Mouse (Mus musculus) forebrain, embryonic 14.5 days (tissue): Measurements from ENCODE around the gene Exoc4. TPM values are rescaled to one million over a fixed set of nuclear protein-coding genes. Genes with fewer than 3 reads are reported as not detected.

Source experiments
- ATAC-seq: fragments of 200-750 bp; cut with Nextera tagmentation; 2 replicates; pipeline ENCODE4 v1.8.0; 2017; ENCODE audit warnings: mild to moderate bottlenecking, moderate library complexity
- DNase-seq: peaks from one replicate; pipeline ENCODE4 v3.0.0-alpha.2; 2015; ENCODE audit warnings: low spot score
- H3K27ac ChIP-seq: fragments of 300-500 bp; sonication (generic); 2 replicates; pipeline ENCODE4 v1.5.1; 2014; ENCODE audit warnings: low read depth, mild to moderate bottlenecking, control low read depth, low read length, moderate library complexity
- H3K27me3 ChIP-seq: fragments of 300-500 bp; sonication (generic); replicated peaks from 2 replicates; pipeline ENCODE4 v1.6.1; 2014; ENCODE audit warnings: low read length, control low read depth, mixed read lengths; ENCODE audit not compliant: control insufficient read depth, insufficient read depth
- H3K36me3 ChIP-seq: fragments of 300-500 bp; sonication (generic); 2 replicates; pipeline ENCODE4 v1.6.1; 2014; ENCODE audit warnings: low read length, control low read depth; ENCODE audit not compliant: control insufficient read depth, insufficient read depth
- H3K4me1 ChIP-seq: fragments of 300-500 bp; sonication (generic); 2 replicates; pipeline ENCODE4 v1.6.1; 2014; ENCODE audit warnings: antibody characterized with exemption, low read length, control low read depth; ENCODE audit not compliant: control insufficient read depth, insufficient read depth
- H3K4me2 ChIP-seq: fragments of 300-500 bp; sonication (generic); 2 replicates; pipeline ENCODE4 v1.6.1; 2014; ENCODE audit warnings: mild to moderate bottlenecking, control low read depth, low read length
- H3K4me3 ChIP-seq: fragments of 300-500 bp; sonication (generic); 2 replicates; pipeline ENCODE4 v1.5.1; 2014; ENCODE audit warnings: low read depth, low read length, control low read depth
- H3K9ac ChIP-seq: fragments of 300-500 bp; sonication (generic); 2 replicates; pipeline ENCODE4 v1.6.1; 2014; ENCODE audit warnings: mild to moderate bottlenecking, low read length, control low read depth, moderate library complexity
- H3K9me3 ChIP-seq: fragments of 300-500 bp; sonication (generic); replicated peaks from 2 replicates; pipeline ENCODE4 v1.6.1; 2016; ENCODE audit warnings: low read length, control low read depth, mixed read lengths; ENCODE audit not compliant: control insufficient read depth
- WGBS: fragments of 180-500 bp; shearing (Covaris S2); extraction: QIAGEN DNeasy Blood & Tissue Kit; methylation state at CpG from one replicate; pipeline ENCODE4 v1.1.7; 2014; 5-methylcytosine and 5-hydroxymethylcytosine counted together
- polyA plus RNA-seq: library from polyadenylated mRNA; unstranded; fragments of >200 nt; fragmentation: Nextera tagmentation; extraction: Ambion mirVana; gene quantifications from 2 replicates; pipeline ENCODE4 v1.2.1, GENCODE M21; 2014

Gene Exoc4
- polyA plus RNA-seq, 1 experiment from 2014 or later: 35.8 TPM

DNA sequence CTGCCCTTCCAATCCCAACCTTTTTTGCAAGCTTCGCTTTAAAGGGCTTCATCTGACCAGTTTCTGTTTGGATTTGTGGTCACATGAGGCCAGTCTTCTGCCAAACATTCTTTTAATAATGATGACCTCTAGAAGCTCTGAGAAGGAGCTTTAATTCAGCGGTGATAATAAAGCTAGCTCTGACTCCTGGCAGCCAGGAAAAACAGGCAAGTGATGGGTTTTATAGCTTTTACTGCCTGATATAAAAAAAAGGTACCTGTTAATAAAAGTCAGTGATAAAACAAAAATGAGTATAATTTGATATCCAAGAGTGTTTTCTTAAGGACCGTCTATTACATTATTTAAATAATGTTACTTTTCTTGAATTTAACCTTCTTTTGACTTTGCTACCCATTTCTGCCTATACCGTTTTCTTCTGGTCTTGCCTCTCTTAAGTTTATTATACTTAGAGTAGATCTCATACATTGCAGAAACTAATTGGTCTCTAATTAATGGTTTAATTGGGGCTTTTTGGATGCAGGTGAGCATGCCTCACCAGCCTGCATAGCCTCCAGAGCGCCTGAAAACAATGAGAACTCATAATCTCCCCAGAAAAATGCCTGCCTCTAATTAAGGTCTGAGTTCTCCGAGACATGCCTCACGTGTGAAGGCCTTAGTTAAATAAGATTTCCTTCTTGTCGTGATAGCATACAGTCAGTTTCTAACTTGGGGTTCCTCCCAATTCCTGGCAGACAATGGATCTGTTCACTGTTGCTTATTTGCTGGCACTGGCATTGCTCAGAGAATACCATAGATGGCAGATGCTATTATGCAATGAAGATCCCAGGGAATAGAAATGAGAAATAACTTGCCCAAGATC is 681.4 kb downstream of the Exoc4 start:
- H3K27me3 ChIP-seq: no peaks in the 10 kb centered on the region
- no peaks in the 10 kb centered on the region for H3K9me3 ChIP-seq
- ATAC-seq (peak; percentile 63), DNase-seq (peak; percentile 77)
- peak overlapping the region; percentile 65 for H3K27ac ChIP-seq
- 0 out of 2 replicates have a peak overlapping the region, but pooled peaks have one; percentile 16 for H3K4me2 ChIP-seq
- H3K36me3 ChIP-seq: no peaks in the 10 kb centered on the region
- H3K9ac ChIP-seq: 0 out of 2 replicates have a peak overlapping the region, but pooled peaks have one; percentile 17
- H3K4me1 ChIP-seq: peaks cover 15% of the 10 kb centered on the region
- H3K4me3 ChIP-seq: no peak overlapping the region
- WGBS: 16% methylated on average over 8 of the region's 8 CpGs

DNA sequence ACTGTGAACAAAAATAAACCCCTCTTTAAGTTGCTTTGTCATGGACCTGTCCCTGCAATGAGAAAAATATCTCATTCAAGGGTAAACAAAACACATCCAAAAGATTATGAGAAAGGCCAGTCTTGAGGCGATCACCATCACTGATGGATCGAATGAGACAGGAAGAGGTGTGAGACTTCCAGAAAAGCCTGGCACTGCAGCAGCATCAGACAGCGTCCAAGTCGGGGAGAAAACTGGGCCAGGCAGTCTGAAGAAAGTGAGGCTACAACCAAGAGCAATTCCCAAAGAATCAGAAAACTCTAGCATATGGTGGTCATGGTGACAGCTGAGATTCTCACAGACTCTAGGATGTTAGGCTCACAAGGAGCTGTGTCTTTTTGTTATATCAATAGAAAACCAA is 689.0 kb downstream of the Exoc4 start:
- H3K36me3 ChIP-seq: no peaks in the 10 kb centered on the region

DNA sequence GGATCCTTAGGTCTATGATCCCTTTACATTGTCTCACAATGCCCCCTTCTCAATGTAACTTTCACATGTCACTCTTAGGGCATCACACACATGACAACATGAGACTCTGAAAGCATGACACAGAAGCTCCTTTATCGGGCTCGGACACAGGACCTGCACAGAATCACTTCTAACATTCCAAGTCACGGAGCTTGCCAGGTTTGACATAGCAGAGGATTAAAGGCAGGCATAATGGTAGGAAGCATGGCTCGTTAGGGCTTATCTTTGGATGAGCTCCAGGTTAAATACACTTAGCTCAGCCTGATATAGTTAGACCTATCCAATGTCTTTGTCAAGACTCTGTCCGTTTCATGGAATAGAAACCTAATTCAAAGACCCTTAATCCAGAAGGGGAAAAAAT is 690.3 kb downstream of the Exoc4 start:
- H3K4me1 ChIP-seq: peaks cover 13% of the 10 kb centered on the region
- no peak for DNase-seq
- H3K9me3 ChIP-seq: no peaks in the 10 kb centered on the region
- H3K9ac ChIP-seq: no peak overlapping the region
- H3K27ac ChIP-seq: no peak overlapping the region
- no peak for ATAC-seq
- no peaks in the 10 kb centered on the region for H3K36me3 ChIP-seq
- WGBS: 40% methylated on average over 5 of the region's 5 CpGs
- H3K27me3 ChIP-seq: no peaks in the 10 kb centered on the region
- H3K4me3 ChIP-seq: no peak overlapping the region
- H3K4me2 ChIP-seq: no peak overlapping the region

More for the DNA sequence above, 689.0 kb downstream of the Exoc4 start:
- 92% methylated on average over 4 of the region's 4 CpGs for WGBS
- DNase-seq (no peak), ATAC-seq (no peak)
- no peak overlapping the region for H3K4me2 ChIP-seq
- H3K27ac ChIP-seq: no peak overlapping the region
- no peak overlapping the region for H3K4me3 ChIP-seq
- no peak overlapping the region for H3K9ac ChIP-seq
- peaks cover 13% of the 10 kb centered on the region for H3K4me1 ChIP-seq
- no peaks in the 10 kb centered on the region for H3K27me3 ChIP-seq
- no peaks in the 10 kb centered on the region for H3K9me3 ChIP-seq

DNA sequence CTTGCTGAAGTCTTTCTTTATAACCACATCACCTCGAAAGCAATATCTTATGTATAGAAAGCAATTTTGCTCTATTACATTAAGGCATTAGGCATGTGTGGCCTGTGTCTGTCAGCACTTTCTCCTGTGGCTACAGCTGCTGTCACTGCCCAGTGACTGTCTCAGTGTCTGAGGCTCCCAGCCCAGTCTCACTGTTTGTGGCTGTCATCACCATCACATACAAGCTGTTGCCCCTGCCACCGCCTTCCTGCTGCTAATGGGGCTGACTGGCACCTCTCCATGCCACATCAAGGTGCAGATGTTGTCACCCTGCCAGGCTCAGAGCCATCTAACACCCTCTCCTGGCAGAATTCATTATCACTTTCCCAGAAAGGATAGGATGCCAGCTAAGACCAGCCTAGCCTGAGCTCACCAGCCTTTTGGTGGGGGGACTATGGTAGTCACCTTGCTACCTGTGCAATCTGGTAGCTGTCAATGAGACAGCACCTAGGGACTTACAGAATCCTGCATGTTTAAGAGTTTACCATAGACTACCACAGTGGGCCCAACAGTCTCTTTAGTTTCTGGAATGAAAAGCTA is 698.1 kb downstream of the Exoc4 start:
- H3K36me3 ChIP-seq: no peaks in the 10 kb centered on the region
- peak overlapping the region; percentile 71; the same call in 1 of the 2 replicates for H3K27ac ChIP-seq
- H3K9ac ChIP-seq: no peak overlapping the region
- DNase-seq (peak; percentile 86), ATAC-seq (peak; percentile 93)
- H3K4me2 ChIP-seq: no peak overlapping the region
- no peaks in the 10 kb centered on the region for H3K27me3 ChIP-seq
- peaks cover 2% of the 10 kb centered on the region; the same call in 1 of the 2 replicates for H3K4me1 ChIP-seq
- H3K9me3 ChIP-seq: no peaks in the 10 kb centered on the region
- 49% methylated on average over 2 of the region's 2 CpGs for WGBS
- no peak overlapping the region for H3K4me3 ChIP-seq

DNA sequence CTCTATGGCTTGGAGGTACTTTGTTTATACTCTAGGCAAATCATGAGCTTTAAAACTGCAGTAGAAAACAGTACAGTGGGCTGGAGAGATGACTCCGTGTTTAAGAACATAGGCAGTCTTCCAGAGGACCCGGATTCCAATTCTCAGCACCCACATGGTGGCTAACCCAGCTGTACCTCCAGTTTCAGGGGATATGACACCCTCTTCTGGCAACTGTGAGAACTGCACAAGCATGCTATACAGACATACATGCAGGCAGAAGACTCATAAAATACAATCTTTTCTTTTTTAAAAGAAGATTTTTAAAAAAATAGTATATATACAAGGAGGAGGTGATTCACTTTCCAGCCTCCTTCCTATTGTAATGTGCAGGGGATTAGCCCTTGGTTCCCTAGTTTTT is 701.2 kb downstream of the Exoc4 start:
- no peaks in the 10 kb centered on the region for H3K27me3 ChIP-seq
- H3K4me2 ChIP-seq: no peak overlapping the region
- H3K36me3 ChIP-seq: no peaks in the 10 kb centered on the region
- no peak for DNase-seq
- no peak overlapping the region for H3K9ac ChIP-seq
- H3K4me1 ChIP-seq: peaks cover 2% of the 10 kb centered on the region; the same call in 1 of the 2 replicates
- 97% methylated on average over 2 of the region's 2 CpGs for WGBS
- ATAC-seq: no peak
- no peaks in the 10 kb centered on the region for H3K9me3 ChIP-seq
- H3K27ac ChIP-seq: no peak overlapping the region
- H3K4me3 ChIP-seq: no peak overlapping the region

DNA sequence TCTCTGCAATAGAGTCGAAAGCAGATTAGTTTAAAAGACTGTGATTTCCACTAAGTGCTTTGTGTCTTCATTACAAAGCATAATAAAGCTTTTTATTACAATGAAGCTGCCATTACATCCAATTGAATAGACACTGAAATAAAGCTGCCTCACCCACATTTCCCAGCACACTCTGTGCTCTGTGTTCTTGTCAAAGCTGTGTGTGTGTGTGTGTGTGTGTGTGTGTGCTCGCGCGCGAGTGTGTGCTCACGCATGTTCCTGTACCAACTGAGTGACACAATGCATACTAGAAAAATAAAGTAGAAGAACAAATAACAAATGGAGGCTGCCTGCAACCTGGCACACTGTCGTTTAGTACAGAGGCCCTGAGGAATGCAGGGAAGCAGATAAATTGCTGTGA is 706.6 kb downstream of the Exoc4 start:
- 51% methylated on average over 7 of the region's 7 CpGs for WGBS
- DNase-seq: no peak

DNA sequence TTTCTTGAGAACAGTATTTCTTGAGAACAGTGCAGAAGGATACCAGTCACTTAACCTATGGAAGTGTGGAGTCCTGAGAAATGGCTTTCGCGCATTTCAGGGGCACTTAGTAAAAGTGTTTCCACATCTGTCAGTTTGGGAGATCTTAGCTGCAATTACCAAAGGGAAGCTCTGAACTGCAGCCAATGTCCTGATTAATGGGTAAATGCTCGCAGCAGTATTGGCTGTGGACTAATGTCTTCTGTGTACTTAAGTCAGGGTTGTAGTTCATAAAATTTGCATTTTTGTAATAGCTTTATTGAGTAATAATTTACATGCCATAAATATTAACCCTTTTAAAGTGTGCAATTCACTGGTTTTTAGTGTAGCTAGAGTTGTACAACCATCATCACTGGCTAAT is 709.4 kb downstream of the Exoc4 start:
- ATAC-seq: no peak
- DNase-seq: peak; percentile 66
- 34% methylated on average over 3 of the region's 3 CpGs for WGBS

More for the DNA sequence above, 706.6 kb downstream of the Exoc4 start:
- H3K4me1 ChIP-seq: peaks cover 12% of the 10 kb centered on the region
- H3K9ac ChIP-seq: 0 out of 2 replicates have a peak overlapping the region, but pooled peaks have one; percentile 3
- peak overlapping the region; percentile 29; the same call in 1 of the 2 replicates for H3K27ac ChIP-seq
- no peaks in the 10 kb centered on the region for H3K9me3 ChIP-seq
- no peak overlapping the region for H3K4me3 ChIP-seq
- ATAC-seq: peak; percentile 58; the same call in 1 of the 2 replicates
- H3K36me3 ChIP-seq: no peaks in the 10 kb centered on the region
- no peak overlapping the region for H3K4me2 ChIP-seq
- no peaks in the 10 kb centered on the region for H3K27me3 ChIP-seq

DNA sequence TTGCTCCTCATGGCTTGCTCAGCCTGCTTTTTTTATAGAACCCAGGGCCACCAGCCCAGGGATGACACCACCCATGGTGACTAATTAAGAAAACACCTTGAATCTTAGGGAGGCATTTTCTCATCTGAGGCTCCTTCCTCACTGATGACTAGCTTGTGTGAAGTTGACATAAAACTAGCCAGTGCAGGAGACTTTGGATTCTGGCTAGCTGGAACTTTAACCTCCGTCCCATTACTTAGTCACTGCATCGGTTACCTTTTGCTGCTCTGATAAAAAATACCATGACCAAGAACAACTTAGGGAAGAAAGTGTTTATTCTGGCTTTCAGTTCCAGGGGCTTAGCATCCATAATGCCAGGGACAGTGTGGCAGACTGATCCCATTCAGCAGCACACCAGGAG is 711.9 kb downstream of the Exoc4 start:
- 97% methylated on average over 2 of the region's 2 CpGs for WGBS
- Histone ChIP-seq H3K9ac (no peak overlapping the region), H3K9me3 (no peaks in the 10 kb centered on the region), H3K27me3 (no peaks in the 10 kb centered on the region), H3K27ac (no peak overlapping the region), H3K4me1 (peaks cover 13% of the 10 kb centered on the region), H3K36me3 (no peaks in the 10 kb centered on the region), H3K4me2 (no peak overlapping the region), H3K4me3 (no peak overlapping the region)
- ATAC-seq (no peak), DNase-seq (no peak)

More for the DNA sequence above, 709.4 kb downstream of the Exoc4 start:
- Histone ChIP-seq H3K27me3 (no peaks in the 10 kb centered on the region), H3K9ac (no peak overlapping the region), H3K4me2 (no peak overlapping the region), H3K4me3 (no peak overlapping the region), H3K36me3 (no peaks in the 10 kb centered on the region), H3K27ac (no peak overlapping the region), H3K9me3 (no peaks in the 10 kb centered on the region), H3K4me1 (peaks cover 17% of the 10 kb centered on the region)

DNA sequence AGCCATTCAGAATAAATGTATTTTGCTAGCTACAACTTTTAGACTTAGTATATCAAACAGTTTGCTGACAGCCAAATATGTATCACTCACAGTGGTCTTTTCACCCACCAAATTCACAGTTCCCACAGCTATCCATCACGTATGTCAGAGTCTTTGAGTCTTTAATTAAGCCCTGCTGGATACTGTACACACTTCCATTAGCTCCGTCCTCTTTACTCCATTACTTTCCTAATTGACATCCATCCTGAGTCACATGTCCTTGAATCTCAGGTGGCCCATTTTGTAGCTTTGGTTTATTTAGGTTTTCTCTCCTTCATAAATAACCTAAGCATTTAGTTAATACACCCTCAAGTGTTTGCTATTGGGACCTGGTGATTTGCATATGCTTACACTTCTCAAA is 714.2 kb downstream of the Exoc4 start:
- H3K27ac ChIP-seq: no peak overlapping the region
- no peak overlapping the region for H3K4me2 ChIP-seq
- H3K36me3 ChIP-seq: no peaks in the 10 kb centered on the region
- no peaks in the 10 kb centered on the region for H3K9me3 ChIP-seq
- no peaks in the 10 kb centered on the region for H3K27me3 ChIP-seq
- DNase-seq (no peak), ATAC-seq (no peak)
- 15% methylated on average over 2 of the region's 2 CpGs for WGBS
- H3K4me1 ChIP-seq: peaks cover 9% of the 10 kb centered on the region
- H3K4me3 ChIP-seq: no peak overlapping the region
- no peak overlapping the region for H3K9ac ChIP-seq
